Mouse (Mus musculus): Measurements from ENCODE around the gene Fars2. TPM values are rescaled to one million over a fixed set of nuclear protein-coding genes. Genes with fewer than 3 reads are reported as not detected.

The Fars2 gene
- 14.1 and 28.7 TPM in 2 replicates for polyA plus RNA-seq (2012; ENCODE audit: low replicate concordance)

DNA sequence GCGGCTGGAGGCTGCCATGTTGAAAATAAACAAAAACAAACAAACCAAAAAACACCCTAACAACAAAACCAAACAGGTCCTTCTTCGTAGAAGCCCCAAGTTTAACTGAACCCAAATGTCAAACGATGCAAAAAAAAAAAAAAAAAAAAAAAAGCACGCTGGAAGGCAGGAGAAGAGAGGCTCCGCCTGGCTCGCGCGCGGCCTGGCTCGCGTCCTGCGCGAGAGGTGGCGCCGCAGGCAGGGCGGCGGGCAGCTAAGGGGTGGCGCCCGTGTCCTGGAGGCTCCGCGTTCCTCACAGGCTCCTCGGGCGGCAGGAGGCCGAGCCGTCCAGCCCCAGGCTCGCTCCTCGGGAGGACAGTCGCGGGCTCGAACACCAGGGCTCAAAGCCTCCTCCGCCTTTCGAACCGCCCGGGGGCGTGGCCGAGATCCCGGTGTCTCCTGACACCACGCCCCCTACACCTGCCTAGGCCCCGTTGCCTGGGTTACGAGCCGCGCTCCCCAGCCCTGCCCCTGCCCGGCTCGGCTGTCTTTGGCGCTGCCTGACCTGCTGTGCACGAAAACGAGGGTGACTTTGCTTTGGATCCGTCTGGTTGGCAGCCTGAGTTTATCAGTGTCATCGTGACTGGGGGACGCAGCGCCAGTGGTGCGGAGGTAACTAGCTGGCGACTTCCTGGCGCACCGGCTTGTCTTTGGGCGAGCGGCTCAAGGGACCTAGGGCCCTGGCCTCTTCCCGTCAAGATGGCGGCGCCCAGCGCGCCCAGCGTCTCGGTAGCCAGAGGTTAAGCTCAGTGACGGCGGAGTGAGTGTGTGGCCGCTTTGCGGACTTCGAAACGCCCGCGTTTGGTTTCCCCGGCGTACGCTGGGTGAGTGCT, at the start of gene Fars2, which contains the start of gene Lyrm4:
Gene Fars2 (plus strand): TSS at position 270 of the 872 bp plus-strand sequence.
Gene Lyrm4 (minus strand): TSS at position 384 of the 872 bp plus-strand sequence.

DNA sequence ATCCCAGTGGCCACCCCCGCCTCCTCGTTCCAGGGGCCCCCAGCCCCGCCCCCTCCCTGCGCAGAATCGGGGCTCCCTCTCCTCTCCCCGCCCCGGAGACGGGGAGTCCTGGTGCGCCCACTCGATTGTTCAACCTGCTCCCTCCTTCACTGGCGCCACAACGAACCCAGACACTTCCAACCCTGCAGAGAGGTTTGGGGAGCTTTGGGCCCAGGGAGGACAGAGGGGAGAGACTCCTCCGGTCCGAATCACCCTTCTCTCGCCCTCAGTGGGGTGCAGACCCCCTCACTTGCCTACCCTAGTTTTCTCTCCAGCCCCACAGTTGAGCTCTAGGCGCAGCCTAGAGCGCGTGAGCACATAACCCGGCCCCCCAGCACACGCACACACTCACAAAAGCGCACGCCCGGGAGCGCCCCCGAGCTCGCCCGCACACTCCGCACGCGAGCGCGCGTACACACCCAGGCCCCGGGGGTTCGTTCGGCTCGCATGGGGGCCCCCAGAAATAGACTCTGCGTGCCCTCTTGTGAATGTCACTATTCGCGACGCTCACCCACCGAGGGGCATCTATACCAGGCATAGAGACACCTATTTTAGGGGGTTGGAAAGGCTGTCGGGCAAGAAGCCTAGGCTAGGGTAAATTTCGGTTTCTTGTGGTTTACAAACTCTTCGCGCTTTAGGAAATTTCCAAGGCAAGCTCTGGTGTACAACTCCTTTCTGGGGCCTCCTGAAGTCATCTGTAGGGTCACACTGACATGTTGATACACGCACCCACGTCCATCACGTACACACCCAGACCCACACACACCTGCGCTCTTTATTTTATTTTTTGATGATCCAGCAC, 617.7 kb downstream of the Fars2 start, which contains the start of gene Nrn1:
Gene Nrn1 (minus strand): TSS at position 401 of the 841 bp plus-strand sequence.

Other genes with a start within 250 kb of the Fars2 start
- gene Rpp40, start 211.1 kb upstream of the Fars2 start, polyA plus RNA-seq (2012; ENCODE audit: low replicate concordance): 8.1 and 9.6 TPM in 2 replicates
- gene Ppp1r3g, start 158.6 kb upstream of the Fars2 start, polyA plus RNA-seq (2012; ENCODE audit: low replicate concordance): 0.07 TPM in 1 of 2 replicates, not detected in the other
- 6.1 and 8.3 TPM in 2 replicates for gene Lyrm4, start 114 bp downstream of the Fars2 start, polyA plus RNA-seq (2012; ENCODE audit: low replicate concordance)